Mouse (Mus musculus) myocyte (in vitro differentiated cells): ENCODE measurements around the gene Crip1.

Experiments used
- CEBPB ChIP-seq: IDR thresholded peaks from 2 replicates; pipeline ENCODE4 v1.6.1; 2011; ENCODE audit warnings: mild to moderate bottlenecking, moderate library complexity; ENCODE audit not compliant: poor library complexity, insufficient read depth, severe bottlenecking
- POLR2A ChIP-seq: IDR thresholded peaks from one replicate; pipeline ENCODE4 v1.6.1; 2011; ENCODE audit warnings: low read depth, mild to moderate bottlenecking, control low read depth, moderate library complexity; ENCODE audit not compliant: insufficient read length

DNA sequence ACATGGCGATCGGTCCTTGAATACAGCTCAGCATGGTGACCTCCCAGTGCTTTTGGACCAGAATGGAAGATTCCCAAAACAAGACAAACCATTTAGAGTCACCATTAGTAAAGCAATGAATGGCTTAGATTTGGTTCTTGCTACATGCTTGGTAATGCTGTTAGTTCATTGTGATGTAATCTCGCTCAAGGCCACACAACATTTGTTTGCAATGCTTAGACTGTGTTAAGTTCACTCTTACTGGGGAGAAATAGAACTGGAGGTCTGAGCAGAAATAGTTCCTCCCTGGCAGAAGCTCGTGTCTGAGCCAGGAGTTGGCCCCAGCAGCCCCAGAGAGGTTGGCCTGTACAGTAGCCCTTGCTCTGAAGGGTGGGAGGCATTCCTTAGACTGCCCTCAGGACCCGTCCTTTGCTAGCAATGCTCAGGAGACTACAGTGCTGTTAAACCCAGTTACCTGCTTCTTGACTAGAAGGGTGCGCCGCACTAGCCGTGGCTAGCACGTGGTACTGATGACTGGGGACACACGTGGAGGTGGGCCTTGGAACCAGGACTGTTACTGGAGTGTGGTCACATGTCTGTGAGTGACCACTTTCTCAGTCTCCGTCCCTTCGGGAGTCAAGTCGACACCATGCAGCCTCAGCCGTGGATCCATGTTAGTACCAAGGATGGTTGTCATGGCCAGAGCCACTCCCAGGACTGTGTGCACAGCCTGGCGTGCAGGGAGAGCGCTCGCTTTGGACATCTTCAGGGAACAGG is 37.4 kb upstream of the Crip1 start:
- TF ChIP-seq CEBPB (no peak), POLR2A (no peak)
